16 mouse cellular contexts compared by ENCODE assay signal in the genomic region with DNA sequence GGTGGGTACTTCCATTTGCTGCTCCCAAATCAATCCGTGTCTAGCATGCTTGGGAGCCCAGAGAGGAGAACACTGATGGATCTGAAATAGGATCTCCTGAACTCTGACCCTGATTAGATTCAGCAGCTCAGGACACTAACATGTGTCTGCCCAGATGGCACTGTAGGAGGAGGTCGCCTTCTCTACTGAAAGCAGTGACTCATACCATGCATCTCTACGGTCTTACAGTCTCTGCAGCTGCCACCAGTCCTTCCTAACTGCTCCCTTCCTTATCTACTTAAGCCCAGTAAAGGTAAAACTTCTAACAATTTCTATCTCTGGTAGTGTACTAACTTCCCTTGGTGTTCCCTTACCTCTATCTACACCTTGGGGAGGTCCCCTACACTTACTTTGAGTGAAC.
"Had no signal": no experiment of that assay in that cellular context is flagged by ENCODE, and none has a peak within 500 bp of the region (broad histone marks: within the 10 kb centered on the region; RNA-seq: fewer than 3 reads in every experiment).

No protein-coding gene starts in this region.

- H3K4me3 ChIP-seq: midbrain, embryonic 10.5 days; midbrain, embryonic 12.5 days; neural tube, embryonic 12.5 days had no signal

- H3K9me3 ChIP-seq: midbrain, embryonic 10.5 days; midbrain, embryonic 12.5 days; neural tube, embryonic 12.5 days had no signal

- DNase-seq: lung, adult 18-20 months; lung, embryonic 14.5 days; lung, postnatal 10 days; lung, postnatal 4 days; midbrain, embryonic 14.5 days; retina, postnatal 1 day; right cerebral cortex, adult 18-20 months; right cerebral cortex, postnatal 25 days; right cerebral cortex, postnatal 4 days; spleen, adult 18-20 months; thymus, adult 18-20 months; thymus, postnatal 14 days; thymus, postnatal 36 days had no signal

- H3K27ac ChIP-seq: midbrain, embryonic 10.5 days; midbrain, embryonic 12.5 days; neural tube, embryonic 12.5 days had no signal

- H3K27me3 ChIP-seq: midbrain, embryonic 12.5 days; neural tube, embryonic 12.5 days had no signal

- H3K4me1 ChIP-seq: midbrain, embryonic 12.5 days; neural tube, embryonic 12.5 days had no signal

- H3K9ac ChIP-seq: lung, embryonic 14.5 days; midbrain, embryonic 12.5 days; neural tube, embryonic 12.5 days had no signal

- H3K36me3 ChIP-seq: midbrain, embryonic 10.5 days; midbrain, embryonic 12.5 days; neural tube, embryonic 12.5 days had no signal

- H3K4me2 ChIP-seq: lung, embryonic 14.5 days; midbrain, embryonic 12.5 days; neural tube, embryonic 12.5 days had no signal
